Mouse (Mus musculus) brain, embryonic 14.5 days (tissue): ENCODE measurements at regions not wholly inside any gene's neighbourhood (a gene's known extent, or its start where the extent isn't known, plus 50 kb on each side); places are given as distances from the start of the nearest gene placed in this dataset.

Source experiments
- CTCF ChIP-seq: fragments of 200-500 bp; IDR thresholded peaks from 2 replicates; pipeline ENCODE4 v1.5.1; 2012; ENCODE audit warnings: inconsistent platforms, mild to moderate bottlenecking, moderate library complexity, borderline replicate concordance; ENCODE audit not compliant: insufficient read depth, insufficient read length; ENCODE audit errors: extremely low read depth
- POLR2A ChIP-seq: fragments of 200-500 bp; IDR thresholded peaks from 2 replicates; pipeline ENCODE4 v1.6.1; 2012; ENCODE audit warnings: mild to moderate bottlenecking, inconsistent platforms, borderline replicate concordance; ENCODE audit not compliant: poor library complexity, insufficient read depth, insufficient read length, severe bottlenecking; ENCODE audit errors: extremely low read depth

- TF ChIP-seq CTCF, result no peak
- TF ChIP-seq POLR2A, result no peak
Observed at GRCm38 (mm10) chr1:128697962-128698361, 105.9 kb upstream of the Cxcr4 start.
